Mouse (Mus musculus): ENCODE measurements around the gene Parg.

DNA sequence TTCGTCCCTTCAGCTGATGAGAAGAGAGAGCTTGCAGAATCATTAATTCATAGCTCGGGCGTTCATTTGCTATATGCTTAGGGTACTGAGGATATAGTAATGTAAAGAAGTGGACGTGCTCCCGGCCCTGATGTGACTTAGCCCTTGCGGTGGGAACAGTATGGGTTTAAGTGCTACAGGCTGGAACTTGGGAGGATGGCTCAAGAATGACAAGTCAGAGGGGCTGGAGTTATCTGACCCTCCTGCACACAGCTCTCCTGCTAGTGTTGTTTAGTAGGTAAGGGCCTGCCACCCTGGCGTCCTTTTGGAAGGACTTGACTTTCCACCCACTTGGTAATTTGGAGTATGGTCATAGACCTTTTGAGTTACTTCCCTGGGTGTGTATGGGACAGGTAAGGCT is 41.2 kb upstream of the Parg start:
- TF ChIP-seq TCF12 (IDR thresholded peaks at IDR 0.05; ENCODE audit: low read depth, low read length): no peak
- TF ChIP-seq EP300 (IDR thresholded peaks at IDR 0.05; ENCODE audit: low read depth in 1 of 2, low read length in 2 of 2): no peak
- no peak for TF ChIP-seq MAX (IDR thresholded peaks at IDR 0.05; ENCODE audit: low read length)
- TF ChIP-seq MEF2A (IDR thresholded peaks at IDR 0.05; ENCODE audit: extremely low read depth, insufficient replicate concordance, low read depth, low read length, poor library complexity, severe bottlenecking): no peak
- TF ChIP-seq ZKSCAN1 (IDR thresholded peaks at IDR 0.05; ENCODE audit: low read depth, low read length): no peak
- TF ChIP-seq POLR2A (IDR thresholded peaks at IDR 0.05; ENCODE audit: control insufficient read depth in 1 of 2, insufficient read depth in 1 of 2, low read depth in 1 of 2, low read length in 2 of 2, poor library complexity in 1 of 2): no peak
- TF ChIP-seq JUND (IDR thresholded peaks at IDR 0.05; ENCODE audit: low read depth, low read length): no peak
- TF ChIP-seq TAL1 (IDR thresholded peaks at IDR 0.05; ENCODE audit: low read length): no peak
- no peak for TF ChIP-seq GATA1 (IDR thresholded peaks at IDR 0.05; ENCODE audit: low read depth, low read length)
- no peak for TF ChIP-seq POLR2AphosphoS2 (IDR thresholded peaks at IDR 0.05; ENCODE audit: low read length)
- no peak for TF ChIP-seq CTCF (IDR thresholded peaks at IDR 0.05 in 2 of 3, conservative IDR thresholded peaks at IDR 0.05 in 1 of 3; ENCODE audit: control insufficient read depth in 1 of 3, insufficient read depth in 1 of 3, low read depth in 2 of 3, low read length in 3 of 3, poor library complexity in 1 of 3, severe bottlenecking in 1 of 3)

Measured in MEL (cell line).